Mouse (Mus musculus): ENCODE results near the gene Tomt.
"Not testable (repeated sequence)": the region's sequence is repeated elsewhere in the genome, so short reads cannot be mapped to it uniquely, and the experiment has no call there.

Gene Tomt

GRCm38 (mm10) chr7:101906287-101906681 lies at the start of gene Tomt:
Tomt (minus strand) TSS chr7:101906359.
- no peak for DNase-seq (ENCODE audit: low read depth)

GRCm38 (mm10) chr7:101955862-101956261 lies 49.7 kb upstream of the Tomt start:
- no peak for DNase-seq (ENCODE audit: low read depth)

- no peak for DNase-seq (ENCODE audit: low read depth)
These were observed 49.1 kb upstream of the Tomt start for GRCm38 (mm10) chr7:101955276-101955675.

GRCm38 (mm10) chr7:101954163-101954562 lies 48.0 kb upstream of the Tomt start:
- no peak for DNase-seq (ENCODE audit: low read depth)

- DNase-seq (ENCODE audit: low read depth): no peak
These were observed 45.9 kb upstream of the Tomt start for GRCm38 (mm10) chr7:101952098-101952497.

- no peak for DNase-seq (ENCODE audit: low read depth)
These were observed 45.5 kb upstream of the Tomt start for GRCm38 (mm10) chr7:101951648-101952047.

- DNase-seq (ENCODE audit: low read depth): not testable (repeated sequence)
These were observed 42.8 kb upstream of the Tomt start for GRCm38 (mm10) chr7:101949008-101949407.

- no peak for DNase-seq (ENCODE audit: low read depth)
These were observed 33.6 kb upstream of the Tomt start for GRCm38 (mm10) chr7:101939758-101940157.

GRCm38 (mm10) chr7:101938348-101938747 lies 32.2 kb upstream of the Tomt start:
- no peak for DNase-seq (ENCODE audit: low read depth)

- no peak for DNase-seq (ENCODE audit: low read depth)
These were observed 31.4 kb upstream of the Tomt start for GRCm38 (mm10) chr7:101937569-101937968.

GRCm38 (mm10) chr7:101936996-101937395 lies 30.8 kb upstream of the Tomt start:
- no peak for DNase-seq (ENCODE audit: low read depth)

GRCm38 (mm10) chr7:101935957-101936356 lies 29.8 kb upstream of the Tomt start:
- no peak for DNase-seq (ENCODE audit: low read depth)

- peak; percentile 95 for DNase-seq (ENCODE audit: low read depth)
These were observed 27.6 kb upstream of the Tomt start, which contains the start of the genes Lrrc51 and Numa1 for GRCm38 (mm10) chr7:101933751-101934240. Lrrc51 (minus strand) TSS chr7:101933895. Numa1 (plus strand) TSS chr7:101934111.

- DNase-seq (ENCODE audit: low read depth): no peak
These were observed 27.1 kb upstream of the Tomt start for GRCm38 (mm10) chr7:101933300-101933699.

GRCm38 (mm10) chr7:101932551-101932950 lies 26.4 kb upstream of the Tomt start:
- no peak for DNase-seq (ENCODE audit: low read depth)

- DNase-seq (ENCODE audit: low read depth): no peak
These were observed 21.9 kb upstream of the Tomt start for GRCm38 (mm10) chr7:101928093-101928492.

GRCm38 (mm10) chr7:101925892-101926291 lies 19.7 kb upstream of the Tomt start:
- not testable (repeated sequence) for DNase-seq (ENCODE audit: low read depth)

GRCm38 (mm10) chr7:101918071-101918470 lies 11.9 kb upstream of the Tomt start:
- peak; percentile 76 for DNase-seq (ENCODE audit: low read depth)

- DNase-seq (ENCODE audit: low read depth): no peak
These were observed 5.8 kb upstream of the Tomt start for GRCm38 (mm10) chr7:101911982-101912381.

- DNase-seq (ENCODE audit: low read depth): no peak
These were observed 4.0 kb upstream of the Tomt start for GRCm38 (mm10) chr7:101910138-101910537.

- no peak for DNase-seq (ENCODE audit: low read depth)
These were observed 2.2 kb upstream of the Tomt start for GRCm38 (mm10) chr7:101908367-101908766.

- DNase-seq (ENCODE audit: low read depth): no peak
These were observed 537 bp upstream of the Tomt start for GRCm38 (mm10) chr7:101906696-101907095.

GRCm38 (mm10) chr7:101905561-101906286 lies 435 bp downstream of the Tomt start, which contains the start of gene Lamtor1:
Lamtor1 (plus strand) TSS chr7:101905904.
- DNase-seq (ENCODE audit: low read depth): peak; percentile 96

GRCm38 (mm10) chr7:101902846-101903245 lies 3.3 kb downstream of the Tomt start:
- DNase-seq (ENCODE audit: low read depth): no peak

Data from naive thymus-derived CD4-positive, alpha-beta T cell, adult 2 months (primary cell).